Mouse (Mus musculus) lung, postnatal 4 days (tissue): Measurements from ENCODE around the gene Cic.

Source experiments
- DNase-seq, 2 experiments: peaks; one replicate each; pipeline ENCODE4 v3.0.0; 2021

The Cic gene

DNA sequence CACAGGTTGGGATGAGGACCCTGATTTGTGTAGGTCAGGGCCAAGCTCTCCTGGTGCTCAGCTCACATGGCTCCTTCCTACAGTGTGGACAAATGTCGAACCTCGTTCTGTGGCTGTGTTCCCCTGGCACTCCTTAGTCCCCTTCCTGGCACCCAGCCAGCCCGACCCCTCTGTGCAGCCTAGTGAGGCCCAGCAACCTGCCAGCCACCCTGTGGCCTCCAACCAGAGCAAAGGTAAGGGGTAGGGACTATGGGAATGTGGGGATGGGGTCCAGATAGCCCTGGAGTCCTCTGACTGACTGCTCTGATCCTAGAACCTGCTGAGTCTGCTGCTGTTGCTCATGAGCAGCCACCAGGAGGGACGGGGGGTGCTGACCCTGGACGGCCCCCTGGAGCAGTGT lies 17.3 kb downstream of the Cic start:
- peak in 1 of 2 experiments; percentile 37 for DNase-seq

- DNase-seq: no peak
These were observed 18.2 kb downstream of the Cic start for GRCm38 (mm10) chr7:25285511-25286238.

- DNase-seq: no peak
These were observed 19.5 kb downstream of the Cic start for GRCm38 (mm10) chr7:25286989-25287388.

DNA sequence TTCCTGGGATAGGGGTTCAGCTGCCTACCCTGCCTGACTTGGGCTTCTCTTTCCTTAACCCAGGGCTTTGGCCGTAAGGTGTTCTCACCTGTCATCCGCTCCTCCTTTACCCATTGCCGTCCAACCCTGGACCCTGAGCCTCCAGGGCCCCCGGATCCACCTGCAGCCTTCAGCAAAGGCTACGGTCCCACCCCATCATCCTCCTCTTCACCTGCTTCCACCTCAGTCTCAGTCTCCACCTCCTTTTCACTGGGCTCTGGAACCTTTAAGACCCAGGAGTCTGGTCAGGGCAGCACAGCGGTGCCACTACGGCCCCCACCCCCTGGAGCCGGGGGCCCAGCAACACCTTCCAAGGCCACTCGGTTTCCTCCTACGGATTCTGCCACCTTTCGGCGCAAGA lies 20.5 kb downstream of the Cic start:
- no peak for DNase-seq

GRCm38 (mm10) chr7:25288721-25289120 lies 21.2 kb downstream of the Cic start:
- DNase-seq: no peak

GRCm38 (mm10) chr7:25289925-25290324 lies 22.4 kb downstream of the Cic start:
- no peak for DNase-seq

- DNase-seq: no peak
These were observed 23.0 kb downstream of the Cic start for GRCm38 (mm10) chr7:25290463-25290862.

DNA sequence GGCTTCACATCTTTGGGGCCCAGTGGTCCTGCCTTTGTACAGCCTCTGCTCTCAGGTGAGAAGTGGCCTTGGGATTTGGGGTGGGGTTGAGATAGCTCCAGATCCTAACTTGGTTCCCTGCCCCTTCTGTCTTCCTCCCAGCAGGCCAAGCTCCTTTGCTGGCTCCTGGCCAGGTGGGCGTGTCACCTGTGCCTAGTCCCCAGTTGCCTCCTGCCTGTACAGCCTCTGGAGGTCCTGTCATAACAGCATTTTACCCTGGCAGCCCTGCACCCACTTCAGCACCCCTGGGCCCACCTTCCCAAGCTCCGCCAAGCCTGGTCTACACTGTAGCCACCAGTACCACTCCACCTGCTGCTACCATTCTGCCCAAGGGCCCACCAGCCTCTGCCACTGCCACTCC lies 23.4 kb downstream of the Cic start:
- DNase-seq: peak; percentile 58 to 70

GRCm38 (mm10) chr7:25292107-25292506 lies 24.6 kb downstream of the Cic start:
- DNase-seq: no peak

- no peak for DNase-seq
These were observed 25.8 kb downstream of the Cic start for GRCm38 (mm10) chr7:25293191-25293739.

- no peak for DNase-seq
These were observed 27.0 kb downstream of the Cic start for GRCm38 (mm10) chr7:25294495-25294894.

DNA sequence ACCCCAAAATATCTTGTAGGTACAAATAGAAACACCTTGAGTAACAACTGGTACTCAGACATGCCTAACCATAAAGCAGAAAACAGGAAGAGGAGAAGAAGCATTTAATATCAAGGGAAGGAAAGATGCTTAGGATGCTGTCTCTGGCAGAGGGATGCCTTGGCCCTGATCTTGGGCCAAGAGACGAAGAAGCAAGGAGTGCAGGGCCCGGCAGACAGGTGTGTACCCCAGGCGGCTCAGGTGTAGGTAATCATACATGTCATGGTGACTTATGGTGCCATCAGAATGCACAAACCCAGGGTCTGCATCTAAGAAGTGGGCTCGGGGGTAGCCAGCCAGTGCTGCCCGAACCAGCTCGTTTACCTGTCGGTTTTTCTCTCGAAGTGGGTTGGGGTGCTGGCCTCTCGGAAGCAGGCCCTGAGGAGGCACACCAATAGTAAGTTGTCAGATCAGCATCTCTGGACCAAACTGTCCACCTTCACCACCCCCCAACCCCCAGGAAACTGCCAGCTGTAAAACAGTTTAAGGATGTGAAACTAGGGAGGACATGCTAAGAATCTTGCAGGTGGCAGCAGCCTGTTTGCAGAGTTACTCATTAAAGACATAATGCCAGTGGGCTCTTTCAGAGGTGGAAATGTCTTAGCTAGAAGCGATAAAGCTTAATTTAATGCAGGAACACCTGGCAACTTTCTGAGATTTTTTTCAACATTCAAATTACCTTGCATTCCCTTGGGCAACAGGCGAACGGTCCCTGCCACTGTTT lies 27.6 kb downstream of the Cic start:
- no peak for DNase-seq

DNA sequence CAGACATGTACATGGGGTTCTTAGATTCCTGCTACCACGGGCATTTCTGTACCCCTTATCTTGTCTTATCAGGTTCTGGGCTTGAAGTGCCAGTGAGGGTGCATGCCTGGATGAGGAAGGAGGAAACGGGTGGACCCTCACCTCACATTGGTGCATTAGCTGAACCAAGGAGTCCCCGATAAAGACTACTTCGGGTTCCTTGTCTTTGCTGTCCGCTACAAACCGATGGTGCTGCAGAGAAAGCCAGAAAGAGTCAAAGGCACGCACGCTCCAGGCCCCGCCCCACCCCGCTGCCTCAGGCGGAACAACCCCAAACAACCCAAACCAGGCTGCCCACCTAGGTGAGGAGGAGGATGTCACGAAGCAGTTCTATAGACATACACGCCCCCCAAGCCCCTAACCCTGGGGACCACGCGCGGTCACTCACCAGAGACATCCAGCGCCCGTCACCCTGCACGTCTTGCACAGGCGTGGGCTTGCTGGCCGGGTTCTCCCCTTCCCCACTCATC lies 29.5 kb downstream of the Cic start:
- peak in 1 of 2 experiments; percentile 56 for DNase-seq

DNA sequence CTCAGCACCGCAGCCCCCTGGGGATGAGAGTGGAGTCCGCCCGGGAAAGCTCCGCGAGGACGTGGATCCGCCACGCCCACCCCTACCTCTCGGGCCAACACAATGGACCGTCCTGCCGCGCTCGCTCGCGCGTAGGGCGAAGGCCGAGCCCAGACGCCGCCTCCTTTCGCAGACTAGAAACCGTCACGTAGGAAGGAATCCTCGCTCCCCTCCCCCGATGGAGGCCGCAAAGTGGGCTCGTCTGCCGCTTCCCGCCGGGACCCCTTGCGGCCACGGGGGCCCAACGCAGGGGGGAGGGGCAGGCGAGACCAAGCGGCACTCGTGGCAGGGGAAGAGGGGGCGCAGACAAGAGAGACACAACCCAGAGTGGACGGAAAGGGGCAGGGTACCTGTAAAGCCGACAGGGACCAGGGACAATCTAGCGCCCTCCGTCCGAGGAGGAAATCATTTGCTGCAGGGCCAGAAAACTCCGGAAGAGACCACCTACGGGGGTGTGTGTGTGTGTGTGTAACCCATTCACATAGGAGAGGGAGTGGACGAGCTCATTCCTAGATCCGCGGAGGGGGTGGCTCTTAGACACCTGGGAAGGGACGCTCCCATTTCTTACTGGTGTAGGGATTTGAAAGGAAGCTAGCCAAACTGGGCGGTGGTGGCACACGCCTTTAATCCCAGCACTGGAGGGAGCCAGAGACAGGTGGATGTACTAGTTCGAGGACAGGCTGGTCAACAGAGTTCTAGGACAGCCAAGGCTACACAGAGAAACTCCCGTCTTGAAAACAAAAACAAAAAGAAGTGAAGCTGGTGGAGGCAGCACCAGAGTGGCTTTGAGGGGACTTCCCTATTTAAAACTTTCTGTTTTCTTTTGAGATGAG lies 30.2 kb downstream of the Cic start, which contains the start of gene Pafah1b3:
TSS of gene Pafah1b3 (minus strand) at position 533 of the 872 bp plus-strand sequence.
- DNase-seq: peak; percentile 85 to 88

- peak in 1 of 2 experiments; percentile 55 for DNase-seq
These were observed 33.6 kb downstream of the Cic start, which contains the start of gene Prr19 for GRCm38 (mm10) chr7:25301063-25301462. Prr19 (plus strand) TSS chr7:25301411.

- DNase-seq: no peak
These were observed 35.6 kb downstream of the Cic start for GRCm38 (mm10) chr7:25303003-25303684.

DNA sequence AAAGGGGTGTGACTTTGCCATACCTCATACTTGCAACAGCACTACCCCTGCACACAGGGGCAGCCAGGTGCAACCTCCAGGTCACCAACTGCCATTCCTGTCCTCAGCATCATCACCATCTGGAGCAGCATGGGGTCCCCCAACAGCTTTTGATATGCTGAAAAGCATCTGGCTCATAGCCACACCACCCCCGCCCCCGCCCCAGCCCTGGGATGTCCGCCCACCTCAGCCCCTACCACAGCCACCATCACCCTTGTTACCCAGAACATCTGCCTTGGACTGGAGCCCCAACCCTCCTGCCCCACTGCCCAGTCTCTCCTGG lies 36.1 kb downstream of the Cic start:
- no peak for DNase-seq

DNA sequence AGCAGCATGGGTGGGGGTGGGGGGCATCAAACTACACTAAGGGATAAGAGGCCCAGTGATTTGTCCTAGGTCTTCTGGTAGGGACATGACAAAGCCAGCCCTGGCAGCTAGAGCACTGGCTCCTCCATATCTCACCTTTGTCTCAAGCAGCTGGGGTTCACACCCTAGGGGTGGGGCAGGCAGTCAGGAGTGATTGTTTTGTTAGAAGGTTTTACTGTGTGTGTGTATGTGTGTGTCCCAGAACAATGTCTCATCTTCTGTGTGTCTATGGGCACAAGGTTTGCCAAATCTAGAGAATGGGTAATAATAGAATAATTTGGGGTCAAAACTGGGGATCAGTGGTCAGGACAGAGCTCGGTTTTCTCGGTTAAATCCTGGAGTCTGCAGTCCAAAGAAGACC lies 38.0 kb downstream of the Cic start:
- no peak for DNase-seq

DNA sequence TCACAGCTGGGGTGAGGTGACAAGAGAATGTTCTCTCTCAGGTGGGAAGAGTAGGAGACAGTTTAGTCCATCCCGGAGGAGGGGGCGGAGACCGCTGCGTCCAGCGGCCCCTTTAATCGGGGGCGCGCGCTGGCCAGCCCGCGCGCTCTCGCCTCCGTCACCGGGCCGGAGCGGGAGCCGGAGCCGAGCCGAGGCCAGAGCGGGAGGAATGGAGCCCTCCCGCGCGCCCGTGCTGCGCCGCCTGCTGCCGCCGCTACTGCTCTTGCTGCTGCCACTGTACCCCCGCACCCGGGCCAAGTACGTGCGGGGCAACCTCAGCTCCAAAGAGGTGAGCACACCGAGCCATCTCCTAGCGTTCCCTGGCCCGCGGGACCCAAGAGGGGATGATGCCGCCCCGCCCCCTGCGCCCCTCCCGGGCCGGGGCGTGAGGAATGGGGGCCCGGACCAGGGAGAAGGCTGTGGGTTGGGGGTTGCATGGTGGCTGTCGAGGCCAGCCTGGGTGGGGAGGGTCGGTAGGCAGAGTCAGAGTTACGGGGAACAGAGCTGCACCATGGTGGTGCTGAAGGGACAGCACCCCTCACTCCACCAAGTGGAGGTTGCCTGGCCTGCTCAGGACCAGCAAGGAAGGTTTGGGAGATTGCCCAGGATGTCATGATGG lies 38.6 kb downstream of the Cic start, which contains the start of gene Tmem145:
TSS of gene Tmem145 (plus strand) at position 151 of the 658 bp plus-strand sequence.
- DNase-seq: peak; percentile 55 to 57

GRCm38 (mm10) chr7:25306614-25306996 lies 39.1 kb downstream of the Cic start:
- no peak for DNase-seq

GRCm38 (mm10) chr7:25308702-25309318 lies 41.3 kb downstream of the Cic start:
- no peak for DNase-seq
